Mouse (Mus musculus) left cerebral cortex, postnatal 14 days (tissue): Measurements from ENCODE around the gene Klhl18. TPM values are rescaled to one million over a fixed set of nuclear protein-coding genes. Genes with fewer than 3 reads are reported as not detected.

Source experiments
- DNase-seq, 2 experiments: peaks; one replicate each; pipeline ENCODE4 v3.0.0; 2021 to 2022; ENCODE audit warnings: low spot score in 2 of 2, mixed read lengths in 1 of 2
- intact Hi-C: fragments of 180-260 bp; cut with DNase I; formaldehyde crosslinking; loops from one replicate; pipeline ENCODE4 v1.15.1; 2025
- long read RNA-seq, 2 experiments: library from polyadenylated mRNA; stranded (forward); transcript quantifications; one replicate each; pipeline ENCODE4 v2.0.0; 2021
- total RNA-seq, 2 experiments: library from RNA; stranded (reverse); gene quantifications; 2 replicates each; pipeline ENCODE4 v1.2.3; 2021

The Klhl18 gene
- total RNA-seq = 10 to 100 TPM; 31.4 to 33.8 TPM
- long read RNA-seq, experiment 1, full-length matches to known transcripts = 7 of 14 reads
- long read RNA-seq, experiment 1, partial matches to known transcripts = 0 of 14 reads
- long read RNA-seq, experiment 1, other reads (novel, unspliced or antisense) = 7 of 14 reads
- long read RNA-seq, experiment 2, full-length matches to known transcripts = 2 of 10 reads
- long read RNA-seq, experiment 2, partial matches to known transcripts = 5 of 10 reads
- long read RNA-seq, experiment 2, other reads (novel, unspliced or antisense) = 3 of 10 reads

GRCm38 (mm10) chr9:110476124-110477091, at the start of gene Klhl18, which contains the start of gene Kif9:
TSS of gene Klhl18 (minus strand) at chr9:110476694.
TSS of gene Kif9 (plus strand) at chr9:110476958.
- DNase-seq = peak; percentile 98 to 99
- intact Hi-C loops = loop anchor here (5.0 kb wide), 1 partner anchor 56 kb away; the partner anchor contains the start of gene Setd2

- DNase-seq = no peak
- intact Hi-C loops = no loop called here
These were observed 49.2 kb upstream of the Klhl18 start for GRCm38 (mm10) chr9:110525737-110526136.

- intact Hi-C loops = no loop called here
- DNase-seq = no peak
These were observed 14.4 kb upstream of the Klhl18 start for GRCm38 (mm10) chr9:110490913-110491312.

- intact Hi-C loops = no loop called here
- DNase-seq = no peak
These were observed 12.3 kb upstream of the Klhl18 start for GRCm38 (mm10) chr9:110488841-110489240.

GRCm38 (mm10) chr9:110478639-110479038, 2.1 kb upstream of the Klhl18 start:
- no peak for DNase-seq
- intact Hi-C loops = loop anchor here (5.0 kb wide), 1 partner anchor 54 kb away; the partner anchor contains the start of gene Setd2

- DNase-seq = no peak
- intact Hi-C loops = loop anchor here (5.0 kb wide), 1 partner anchor 54 kb away; the partner anchor contains the start of gene Setd2
These were observed 1.5 kb upstream of the Klhl18 start for GRCm38 (mm10) chr9:110477951-110478350.

- intact Hi-C loops = no loop called here
These were observed 10.3 kb downstream of the Klhl18 start for GRCm38 (mm10) chr9:110466179-110466578.

GRCm38 (mm10) chr9:110465336-110465735, 11.2 kb downstream of the Klhl18 start:
- intact Hi-C loops = no loop called here
- no peak for DNase-seq

More at GRCm38 (mm10) chr9:110466179-110466578, 10.3 kb downstream of the Klhl18 start:
- DNase-seq = peak in 1 of 2 experiments; percentile 30

GRCm38 (mm10) chr9:110463983-110464591, 12.4 kb downstream of the Klhl18 start:
- DNase-seq = no peak
- intact Hi-C loops = no loop called here

- intact Hi-C loops = no loop called here
- no peak for DNase-seq
These were observed 14.2 kb downstream of the Klhl18 start for GRCm38 (mm10) chr9:110462321-110462720.

GRCm38 (mm10) chr9:110460884-110461815, 15.3 kb downstream of the Klhl18 start:
- intact Hi-C loops = no loop called here
- no peak for DNase-seq

GRCm38 (mm10) chr9:110459145-110459727, 17.3 kb downstream of the Klhl18 start:
- no peak for DNase-seq
- intact Hi-C loops = no loop called here

GRCm38 (mm10) chr9:110457926-110458325, 18.6 kb downstream of the Klhl18 start:
- intact Hi-C loops = no loop called here
- no peak for DNase-seq

- no peak for DNase-seq
These were observed 24.0 kb downstream of the Klhl18 start for GRCm38 (mm10) chr9:110452523-110452922.

GRCm38 (mm10) chr9:110448857-110449617, 27.5 kb downstream of the Klhl18 start:
- DNase-seq = peak; percentile 88 to 96
- intact Hi-C loops = loop anchor here (10.0 kb wide), 1 partner anchor 176 kb away; the partner anchor contains the start of gene Nradd

More at GRCm38 (mm10) chr9:110452523-110452922, 24.0 kb downstream of the Klhl18 start:
- intact Hi-C loops = no loop called here

GRCm38 (mm10) chr9:110448356-110448755, 28.1 kb downstream of the Klhl18 start:
- no peak for DNase-seq
- intact Hi-C loops = loop anchor here (10.0 kb wide), 1 partner anchor 176 kb away; the partner anchor contains the start of gene Nradd

- intact Hi-C loops = loop anchor here (10.0 kb wide), 1 partner anchor 184 kb away; the partner anchor contains the start of gene Nradd
- no peak for DNase-seq
These were observed 35.9 kb downstream of the Klhl18 start for GRCm38 (mm10) chr9:110440559-110440958.
